Mouse (Mus musculus): ENCODE data around the gene Ppp1r32.

Gene Ppp1r32

DNA sequence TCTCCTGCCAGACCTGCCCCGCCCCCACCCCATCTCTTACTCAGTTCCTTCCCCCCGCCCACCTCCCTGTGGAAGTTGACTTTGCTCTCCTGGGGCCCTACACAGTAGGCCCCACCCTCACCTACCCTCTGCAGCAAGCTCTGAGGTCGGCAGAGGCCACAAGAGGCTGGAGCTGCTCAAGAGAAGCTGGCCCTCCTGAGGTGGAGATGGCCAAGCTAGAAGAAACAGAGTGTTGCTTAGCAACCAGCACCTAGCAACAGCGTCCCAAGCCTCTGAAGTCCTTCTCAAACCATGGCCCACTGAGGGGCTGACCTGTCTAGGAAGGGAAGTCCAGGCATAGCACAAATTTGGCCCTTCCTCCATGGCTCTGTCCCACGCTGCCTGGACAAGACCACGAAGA lies at the start of gene Ppp1r32:
Ppp1r32 (minus strand) TSS at position 226 of the 400 bp plus-strand sequence.
- POLR2A ChIA-PET, result interaction anchor here in 2 of 4 experiments (0.6 to 1.9 kb wide), 8 partner anchors 9 to 398 kb away, joined by 3 to 8 read pairs (median 3); no protein-coding TSS in a partner anchor

GRCm38 (mm10) chr19:10530082-10530481 lies 47.4 kb upstream of the Ppp1r32 start:
- ChIA-PET CTCF (interaction anchor here in 3 of 4 experiments (0.5 to 1.9 kb wide), 17 partner anchors 9 to 449 kb away, joined by 3 to 7 read pairs (median 3); partner anchors contain the start of genes Cyb561a3 (in 1 of the 3) and Ddb1 (in 1 of the 3)), POLR2A (interaction anchor here in 3 of 4 experiments (0.5 to 2.6 kb wide), 10 partner anchors 9 to 189 kb away, joined by 3 to 15 read pairs (median 4); partner anchors contain the start of gene Ddb1 (in 1 of the 3))

More for the DNA sequence above, at the start of gene Ppp1r32:
- CTCF ChIA-PET, result interaction anchor here (0.6 to 3.4 kb wide), 16 partner anchors 8 to 597 kb away, joined by 3 to 14 read pairs (median 4); partner anchors contain the start of gene Lrrc10b (in 1 of the 4)

DNA sequence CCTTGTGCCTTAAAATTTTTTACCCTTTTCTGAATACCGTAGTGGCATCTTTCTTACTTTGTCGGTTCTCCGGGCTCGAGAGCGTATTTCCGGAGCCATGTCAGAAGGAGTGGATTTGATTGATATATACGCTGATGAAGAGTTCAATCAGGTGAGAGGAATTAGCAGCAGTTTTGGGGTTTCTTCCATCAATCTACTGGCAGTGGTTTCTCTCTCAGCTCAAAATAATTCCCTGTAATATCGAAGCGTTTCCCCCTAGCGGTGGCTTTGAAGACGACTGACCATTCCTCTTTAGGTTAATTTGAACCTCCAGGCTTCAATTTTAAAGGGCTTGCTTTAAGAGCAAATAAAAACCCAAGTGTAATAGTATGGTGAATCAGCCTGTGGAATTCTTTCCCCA lies 43.2 kb upstream of the Ppp1r32 start, which contains the start of gene Sdhaf2:
Sdhaf2 (minus strand) TSS at position 233 of the 400 bp plus-strand sequence.
- ChIA-PET CTCF (interaction anchor here (0.6 to 1.8 kb wide), 23 partner anchors 9 to 459 kb away, joined by 3 to 7 read pairs (median 4); partner anchors contain the start of genes Cyb561a3 (in 1 of the 4), Ddb1 (in 1 of the 4), Tkfc (in 1 of the 4) and Tmem138 (in 1 of the 4)), POLR2A (interaction anchor here (0.5 to 6.4 kb wide), 68 partner anchors 8 to 1486 kb away, joined by 3 to 81 read pairs (median 5); partner anchors contain the start of genes Ddb1 (in 4 of the 4), Cyb561a3 (in 3 of the 4), Lrrc10b (in 3 of the 4) and Tkfc (in 3 of the 4))

- CTCF ChIA-PET, result interaction anchor here (0.6 to 1.8 kb wide), 30 partner anchors 9 to 532 kb away, joined by 3 to 7 read pairs (median 4); partner anchors contain the start of genes Cyb561a3 (in 1 of the 4), Ddb1 (in 1 of the 4), Tkfc (in 1 of the 4) and Tmem138 (in 1 of the 4)
- POLR2A ChIA-PET, result interaction anchor here (0.6 to 6.4 kb wide), 82 partner anchors 9 to 1597 kb away, joined by 3 to 81 read pairs (median 4); partner anchors contain the start of genes Ddb1 (in 4 of the 4), Cyb561a3 (in 3 of the 4), Lrrc10b (in 3 of the 4) and Tkfc (in 3 of the 4)
Measured at GRCm38 (mm10) chr19:10525106-10525901, 42.6 kb upstream of the Ppp1r32 start, which contains the start of gene Cpsf7. TSS of gene Cpsf7 (plus strand) at chr19:10525266.

DNA sequence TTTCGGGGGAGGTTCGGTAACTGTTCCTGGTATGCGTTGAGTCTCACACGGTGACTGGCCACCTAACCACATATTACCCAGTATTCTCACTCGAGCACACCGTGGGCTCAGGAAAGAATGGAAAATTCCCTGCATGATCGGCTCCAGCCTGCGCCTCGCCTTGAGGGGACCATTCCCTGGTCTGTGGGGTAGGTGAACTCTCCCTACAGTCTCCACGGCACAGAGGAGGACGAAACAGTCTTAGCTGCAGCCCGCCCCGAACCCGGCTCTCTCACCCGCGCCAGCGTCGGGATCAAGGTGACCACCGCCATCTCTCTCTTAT lies 42.0 kb upstream of the Ppp1r32 start:
- POLR2A ChIA-PET, result interaction anchor here (0.6 to 6.4 kb wide), 58 partner anchors 9 to 1596 kb away, joined by 3 to 81 read pairs (median 5); partner anchors contain the start of genes Cyb561a3 (in 3 of the 4), Ddb1 (in 3 of the 4), Tkfc (in 3 of the 4) and Tmem138 (in 3 of the 4)
- CTCF ChIA-PET, result interaction anchor here in 3 of 4 experiments (0.6 to 1.8 kb wide), 14 partner anchors 10 to 531 kb away, joined by 3 to 7 read pairs (median 4); partner anchors contain the start of genes Cyb561a3 (in 1 of the 3), Ddb1 (in 1 of the 3), Tkfc (in 1 of the 3) and Tmem138 (in 1 of the 3)

DNA sequence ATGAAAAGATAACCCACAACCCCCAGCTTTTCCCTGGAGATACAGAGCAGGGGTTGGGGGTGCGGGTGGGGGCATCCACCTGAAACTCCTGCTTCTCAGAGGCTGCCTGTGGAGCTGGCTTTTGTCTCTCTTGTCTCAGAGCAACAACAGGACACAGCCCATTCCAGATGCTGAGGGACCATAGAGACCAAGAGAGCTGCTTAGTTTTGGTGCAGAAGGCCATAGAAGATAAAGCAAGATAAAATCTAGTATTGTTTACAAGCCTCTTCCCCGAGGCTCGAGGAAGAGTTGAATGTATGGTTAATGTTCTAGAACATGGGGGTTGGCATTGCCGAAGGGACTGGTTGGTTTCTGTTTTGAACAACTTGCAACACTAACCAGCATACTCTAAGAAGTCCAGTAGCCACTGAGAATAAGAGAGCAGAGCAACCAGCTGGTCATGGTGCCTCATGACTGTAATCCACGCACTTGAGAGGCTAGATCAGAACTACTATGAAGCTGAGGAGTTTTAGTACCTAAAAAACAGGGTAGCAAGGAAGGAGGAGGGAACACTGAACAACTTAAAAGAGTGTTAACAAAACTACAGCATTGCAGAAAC lies 40.9 kb upstream of the Ppp1r32 start:
- ChIA-PET CTCF (interaction anchor here in 2 of 4 experiments (0.5 to 1.1 kb wide), 2 partner anchors 68 to 456 kb away, joined by 3 to 5 read pairs; no protein-coding TSS in a partner anchor), POLR2A (interaction anchor here in 2 of 4 experiments (0.7 to 6.4 kb wide), 8 partner anchors 9 to 246 kb away, joined by 3 to 81 read pairs (median 3); partner anchors contain the start of genes Cyb561a3 (in 1 of the 2), Ddb1 (in 1 of the 2), Tkfc (in 1 of the 2) and Tmem138 (in 1 of the 2))

DNA sequence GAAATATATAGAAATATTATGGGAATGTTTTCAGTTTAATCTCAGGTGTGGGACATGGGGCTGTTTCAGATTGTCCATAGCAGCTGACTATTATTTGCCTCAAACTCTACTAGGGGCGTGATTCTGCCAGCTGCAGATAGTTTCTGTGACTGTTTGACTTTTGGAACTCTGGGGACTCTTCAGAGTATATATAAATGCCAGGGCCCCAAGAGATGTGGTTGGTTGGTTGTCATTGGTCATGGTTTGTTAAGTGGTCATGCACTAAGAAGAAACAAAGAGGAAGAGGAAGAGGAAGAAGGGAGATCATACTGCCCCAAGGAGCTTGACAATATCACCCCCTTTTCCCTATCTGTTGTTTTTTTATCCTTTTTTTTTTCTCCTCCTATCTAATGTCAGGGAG lies 39.2 kb upstream of the Ppp1r32 start:
- POLR2A ChIA-PET, result interaction anchor here in 1 of 4 experiments (0.7 to 2.5 kb wide), 4 partner anchors 21 to 55 kb away, joined by 3 to 10 read pairs (median 5); partner anchors contain the start of genes Cyb561a3 and Tmem138
- CTCF ChIA-PET, result interaction anchor here in 1 of 4 experiments (1.9 kb wide), 1 partner anchor 20 kb away, joined by 23 read pairs; no protein-coding TSS in a partner anchor

GRCm38 (mm10) chr19:10520355-10520754 lies 37.6 kb upstream of the Ppp1r32 start:
- ChIA-PET CTCF (interaction anchor here (0.5 to 1.9 kb wide), 35 partner anchors 8 to 459 kb away, joined by 3 to 23 read pairs (median 3); partner anchors contain the start of genes Cyb561a3 (in 1 of the 4), Lrrc10b (in 1 of the 4), Tmem132a (in 1 of the 4) and Tmem138 (in 1 of the 4)), POLR2A (interaction anchor here in 3 of 4 experiments (0.6 to 2.2 kb wide), 6 partner anchors 18 to 253 kb away, joined by 3 to 10 read pairs (median 3); partner anchors contain the start of gene Lrrc10b (in 1 of the 3))

DNA sequence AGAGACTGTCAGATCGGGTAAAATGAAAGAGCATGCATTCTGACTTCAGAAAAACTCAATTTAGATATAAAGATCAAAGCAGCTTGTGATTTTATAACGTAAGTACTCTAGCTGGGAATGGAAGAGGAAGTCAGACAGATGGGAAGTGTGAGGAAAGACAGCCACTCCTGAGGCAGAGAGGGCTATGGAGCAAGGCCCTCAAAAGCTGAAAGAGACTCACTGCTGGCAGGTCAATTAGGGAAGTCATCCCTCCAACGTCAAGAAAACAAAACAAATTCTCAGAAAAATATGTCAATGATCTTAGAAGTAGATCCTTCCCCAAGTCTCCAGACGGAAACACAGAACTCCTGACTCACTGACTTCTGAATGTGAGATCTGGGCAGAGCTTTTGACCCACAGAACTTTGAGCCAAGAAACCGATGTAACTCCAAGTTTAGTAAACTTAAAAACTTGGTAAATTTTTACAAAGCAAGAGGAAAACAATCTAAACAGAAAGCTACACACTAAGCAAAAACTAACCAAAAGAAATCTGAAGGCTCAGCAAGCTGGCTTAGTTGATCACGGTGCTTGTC lies 28.1 kb upstream of the Ppp1r32 start:
- CTCF ChIA-PET, result interaction anchor here in 2 of 4 experiments (0.5 to 0.7 kb wide), 3 partner anchors 8 to 88 kb away, joined by 3 to 4 read pairs (median 3); partner anchors contain the start of gene Cpsf7 (in 1 of the 2)
- POLR2A ChIA-PET, result interaction anchor here in 1 of 4 experiments (0.6 kb wide), 1 partner anchor 61 kb away, joined by 3 read pairs; no protein-coding TSS in a partner anchor

- POLR2A ChIA-PET, result interaction anchor here (0.8 to 1.7 kb wide), 10 partner anchors 9 to 105 kb away, joined by 3 to 8 read pairs (median 4); partner anchors contain the start of genes Cpsf7 (in 3 of the 4) and Sdhaf2 (in 2 of the 4)
- CTCF ChIA-PET, result interaction anchor here (0.5 to 3.9 kb wide), 86 partner anchors 8 to 480 kb away, joined by 3 to 29 read pairs (median 4); partner anchors contain the start of genes Lrrc10b (in 3 of the 4), Cpsf7 (in 2 of the 4), Ppp1r32 (in 2 of the 4) and Sdhaf2 (in 2 of the 4)
Measured at GRCm38 (mm10) chr19:10502571-10502970, 19.8 kb upstream of the Ppp1r32 start.

- ChIA-PET CTCF (interaction anchor here in 3 of 4 experiments (0.6 to 3.9 kb wide), 14 partner anchors 9 to 454 kb away, joined by 3 to 29 read pairs (median 10); no protein-coding TSS in a partner anchor), POLR2A (interaction anchor here in 2 of 4 experiments (1.0 to 3.7 kb wide), 7 partner anchors 8 to 72 kb away, joined by 3 to 14 read pairs (median 4); partner anchors contain the start of genes Cpsf7 (in 2 of the 2) and Sdhaf2 (in 2 of the 2))
Measured at GRCm38 (mm10) chr19:10500581-10500980, 17.9 kb upstream of the Ppp1r32 start.

DNA sequence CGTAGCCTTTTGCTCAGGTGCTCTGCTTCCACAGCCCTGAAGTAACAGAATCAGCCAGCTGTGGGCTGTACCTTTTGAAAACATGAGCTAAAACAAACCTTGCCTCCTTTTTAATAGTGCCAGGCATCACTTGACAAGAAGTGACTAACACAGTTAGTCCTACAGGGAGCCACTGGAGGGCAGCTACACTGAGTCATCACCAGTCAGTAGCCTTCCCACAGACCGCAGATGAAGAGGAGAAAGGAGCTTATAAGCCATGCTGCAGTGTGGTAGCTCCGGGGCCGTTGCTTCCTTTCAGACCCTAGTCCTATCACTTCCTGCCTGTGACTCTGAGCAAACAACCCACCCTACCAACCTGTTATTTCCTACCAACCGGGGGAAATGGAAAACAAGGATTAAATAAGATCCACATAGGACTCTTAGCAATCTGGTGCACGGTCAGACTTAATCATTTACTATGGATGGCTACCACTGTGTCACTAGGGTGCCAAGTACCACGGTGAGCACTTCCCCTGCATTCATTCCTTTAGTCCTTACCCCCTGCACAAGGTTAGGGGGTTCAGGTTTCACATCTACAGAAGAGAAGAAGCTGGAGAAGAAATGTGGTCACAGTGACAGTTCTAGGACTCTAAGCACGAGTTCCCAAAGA lies 14.9 kb upstream of the Ppp1r32 start:
- ChIA-PET POLR2A (interaction anchor here (0.5 to 1.8 kb wide), 9 partner anchors 10 to 200 kb away, joined by 3 to 6 read pairs (median 4); partner anchors contain the start of genes Cpsf7 (in 2 of the 4), Lrrc10b (in 1 of the 4) and Sdhaf2 (in 1 of the 4)), CTCF (interaction anchor here in 2 of 4 experiments (0.5 to 2.8 kb wide), 10 partner anchors 11 to 485 kb away, joined by 3 to 12 read pairs (median 4); partner anchors contain the start of gene Lrrc10b (in 1 of the 2))

GRCm38 (mm10) chr19:10496976-10497375 lies 14.2 kb upstream of the Ppp1r32 start:
- CTCF ChIA-PET, result interaction anchor here in 2 of 4 experiments (1.2 to 2.8 kb wide), 3 partner anchors 10 to 254 kb away, joined by 4 to 12 read pairs (median 11); no protein-coding TSS in a partner anchor
- POLR2A ChIA-PET, result interaction anchor here in 3 of 4 experiments (0.6 to 1.5 kb wide), 4 partner anchors 10 to 149 kb away, joined by 3 to 5 read pairs (median 4); partner anchors contain the start of gene Lrrc10b (in 1 of the 3)

DNA sequence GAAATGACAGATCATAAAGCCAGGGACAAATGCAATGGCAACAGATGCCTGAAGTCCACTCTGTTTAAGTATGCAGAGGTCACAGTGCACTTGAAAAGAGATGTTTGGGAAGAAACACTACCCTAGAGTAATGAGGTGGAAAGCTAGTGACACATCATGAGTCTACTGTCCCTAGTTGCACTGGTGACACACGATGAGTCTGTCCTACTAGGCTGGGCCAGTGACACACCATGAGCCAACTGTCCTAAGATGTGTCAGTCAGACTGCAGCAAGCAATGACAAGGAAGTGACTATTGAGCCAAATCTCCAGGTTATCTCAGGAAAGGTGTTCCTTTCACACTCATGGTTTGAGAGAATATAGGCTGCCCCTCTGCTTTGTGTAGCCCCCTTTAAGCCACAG lies 12.9 kb upstream of the Ppp1r32 start:
- ChIA-PET POLR2A (interaction anchor here in 1 of 4 experiments (0.6 kb wide), 1 partner anchor 32 kb away, joined by 4 read pairs; no protein-coding TSS in a partner anchor), CTCF (no interaction called here)

- ChIA-PET POLR2A (interaction anchor here in 2 of 4 experiments (0.8 to 1.6 kb wide), 2 partner anchors 29 to 190 kb away, joined by 3 to 4 read pairs; partner anchors contain the start of gene Lrrc10b (in 1 of the 2)), CTCF (interaction anchor here (0.6 to 4.4 kb wide), 38 partner anchors 10 to 451 kb away, joined by 3 to 57 read pairs (median 4); partner anchors contain the start of gene Lrrc10b (in 1 of the 4))
Measured at GRCm38 (mm10) chr19:10486264-10486738, 3.6 kb upstream of the Ppp1r32 start.
